Mouse (Mus musculus): ENCODE data around the gene Btbd16. TPM values are rescaled to one million over a fixed set of nuclear protein-coding genes. Genes with fewer than 3 reads are reported as not detected.

The Btbd16 gene
- polyA plus RNA-seq, 1 experiment from 2014 or later, result not detected

GRCm38 (mm10) chr7:130854684-130855292 is 80.9 kb downstream of the Btbd16 start:
- no peak overlapping the region for H3K4me2 ChIP-seq
- H3K27ac ChIP-seq, result no peak overlapping the region
- no peak for ATAC-seq (replicated peaks; ENCODE audit: low FRiP score)
- H3K9me3 ChIP-seq (replicated peaks), result no peaks in the 10 kb centered on the region
- no peak overlapping the region for H3K4me3 ChIP-seq (replicated peaks)
- peaks cover 15% of the 10 kb centered on the region for H3K4me1 ChIP-seq
- no peak overlapping the region for H3K9ac ChIP-seq
- 83% methylated on average over 4 of the region's 4 CpGs for WGBS
- no peaks in the 10 kb centered on the region for H3K36me3 ChIP-seq
- no peaks in the 10 kb centered on the region for H3K27me3 ChIP-seq

- H3K27ac ChIP-seq, result no peak overlapping the region
- H3K36me3 ChIP-seq, result no peaks in the 10 kb centered on the region
- H3K4me2 ChIP-seq, result no peak overlapping the region
- H3K4me1 ChIP-seq, result peaks cover 22% of the 10 kb centered on the region
- H3K9me3 ChIP-seq (replicated peaks), result no peaks in the 10 kb centered on the region
- no peaks in the 10 kb centered on the region for H3K27me3 ChIP-seq
- no peak overlapping the region for H3K9ac ChIP-seq
- no peak for ATAC-seq (replicated peaks; ENCODE audit: low FRiP score)
- no peak overlapping the region for H3K4me3 ChIP-seq (replicated peaks)
- 25% methylated on average over 3 of the region's 3 CpGs for WGBS
Measured at GRCm38 (mm10) chr7:130855681-130856080, 81.8 kb downstream of the Btbd16 start.

- Histone ChIP-seq H3K9me3 (replicated peaks) (no peaks in the 10 kb centered on the region), H3K4me3 (replicated peaks) (no peak overlapping the region), H3K27ac (no peak overlapping the region), H3K27me3 (0 out of 2 replicates have a peak, but pooled peaks cover 3% of the 10 kb centered on the region), H3K4me2 (no peak overlapping the region), H3K4me1 (peaks cover 44% of the 10 kb centered on the region), H3K36me3 (no peaks in the 10 kb centered on the region), H3K9ac (no peak overlapping the region)
- WGBS, result 68% methylated on average over 6 of the region's 6 CpGs
- ATAC-seq (replicated peaks; ENCODE audit: low FRiP score), result no peak
Measured at GRCm38 (mm10) chr7:130857973-130858372, 84.1 kb downstream of the Btbd16 start.

- Histone ChIP-seq H3K27ac (peak overlapping the region; percentile 75), H3K9me3 (replicated peaks) (no peaks in the 10 kb centered on the region), H3K9ac (no peak overlapping the region), H3K36me3 (no peaks in the 10 kb centered on the region), H3K4me2 (no peak overlapping the region), H3K4me3 (replicated peaks) (no peak overlapping the region), H3K27me3 (peaks cover 11% of the 10 kb centered on the region; the same call in 1 of the 2 replicates), H3K4me1 (peaks cover 50% of the 10 kb centered on the region)
- 44% methylated on average over 3 of the region's 5 CpGs for WGBS
- ATAC-seq (replicated peaks; ENCODE audit: low FRiP score), result no peak
Measured at GRCm38 (mm10) chr7:130859926-130860325, 86.1 kb downstream of the Btbd16 start.

GRCm38 (mm10) chr7:130860721-130861142 is 86.9 kb downstream of the Btbd16 start:
- ATAC-seq (replicated peaks; ENCODE audit: low FRiP score), result 0 out of 2 replicates have a peak, but pooled peaks have one; percentile 16
- Histone ChIP-seq H3K36me3 (no peaks in the 10 kb centered on the region), H3K4me2 (no peak overlapping the region), H3K4me3 (replicated peaks) (no peak overlapping the region), H3K27me3 (peaks cover 12% of the 10 kb centered on the region; the same call in 1 of the 2 replicates), H3K9ac (no peak overlapping the region), H3K9me3 (replicated peaks) (no peaks in the 10 kb centered on the region), H3K27ac (peak overlapping the region; percentile 75), H3K4me1 (peaks cover 52% of the 10 kb centered on the region)
- 40% methylated on average over 11 of the region's 11 CpGs for WGBS

GRCm38 (mm10) chr7:130862501-130862900 is 88.6 kb downstream of the Btbd16 start:
- H3K36me3 ChIP-seq, result no peaks in the 10 kb centered on the region
- H3K27me3 ChIP-seq, result peaks cover 12% of the 10 kb centered on the region; the same call in 1 of the 2 replicates
- no peak for ATAC-seq (replicated peaks; ENCODE audit: low FRiP score)
- H3K9ac ChIP-seq, result no peak overlapping the region
- H3K27ac ChIP-seq, result 0 out of 2 replicates have a peak overlapping the region, but pooled peaks have one; percentile 0
- peaks cover 56% of the 10 kb centered on the region for H3K4me1 ChIP-seq
- no peaks in the 10 kb centered on the region for H3K9me3 ChIP-seq (replicated peaks)
- H3K4me3 ChIP-seq (replicated peaks), result no peak overlapping the region
- H3K4me2 ChIP-seq, result no peak overlapping the region
- 49% methylated on average over 1 of the region's 1 CpGs for WGBS

GRCm38 (mm10) chr7:130864711-130865110 is 90.8 kb downstream of the Btbd16 start:
- Histone ChIP-seq H3K9ac (no peak overlapping the region), H3K27ac (no peak overlapping the region), H3K27me3 (peaks cover 12% of the 10 kb centered on the region; the same call in 1 of the 2 replicates), H3K4me1 (peaks cover 48% of the 10 kb centered on the region), H3K4me2 (peak overlapping the region; percentile 74; the same call in 1 of the 2 replicates), H3K9me3 (replicated peaks) (no peaks in the 10 kb centered on the region), H3K36me3 (no peaks in the 10 kb centered on the region), H3K4me3 (replicated peaks) (no peak overlapping the region)
- ATAC-seq (replicated peaks; ENCODE audit: low FRiP score), result no peak
- WGBS, result 79% methylated on average over 7 of the region's 7 CpGs

GRCm38 (mm10) chr7:130865613-130866591 is 92.0 kb downstream of the Btbd16 start, which contains the start of gene Plekha1:
Plekha1 (plus strand) TSS chr7:130865756.
- peak within 1 kb of the TSS; percentile 85 for H3K9ac ChIP-seq
- H3K36me3 ChIP-seq, result no peaks in the 10 kb centered on the region
- peaks cover 12% of the 10 kb centered on the region; the same call in 1 of the 2 replicates for H3K27me3 ChIP-seq
- peaks cover 49% of the 10 kb centered on the region for H3K4me1 ChIP-seq
- H3K4me2 ChIP-seq, result peak within 1 kb of the TSS; percentile 74
- peak within 1 kb of the TSS; percentile 90 for H3K4me3 ChIP-seq (replicated peaks)
- under 1% methylated on average over 89 of the region's 114 CpGs for WGBS
- H3K27ac ChIP-seq, result peak within 1 kb of the TSS; percentile 87
- ATAC-seq (replicated peaks; ENCODE audit: low FRiP score), result peak; percentile 98
- no peaks in the 10 kb centered on the region for H3K9me3 ChIP-seq (replicated peaks)

- ATAC-seq (replicated peaks; ENCODE audit: low FRiP score), result no peak
- peak overlapping the region; percentile 87 for H3K27ac ChIP-seq
- peaks cover 12% of the 10 kb centered on the region; the same call in 1 of the 2 replicates for H3K27me3 ChIP-seq
- H3K4me3 ChIP-seq (replicated peaks), result peak overlapping the region; percentile 90
- peak overlapping the region; percentile 74 for H3K4me2 ChIP-seq
- H3K36me3 ChIP-seq, result no peaks in the 10 kb centered on the region
- WGBS, result 1% methylated on average over 13 of the region's 13 CpGs
- H3K9me3 ChIP-seq (replicated peaks), result no peaks in the 10 kb centered on the region
- H3K4me1 ChIP-seq, result peaks cover 47% of the 10 kb centered on the region
- peak overlapping the region; percentile 85 for H3K9ac ChIP-seq
Measured at GRCm38 (mm10) chr7:130866640-130867039, 92.8 kb downstream of the Btbd16 start.

- Histone ChIP-seq H3K4me3 (replicated peaks) (peak overlapping the region; percentile 32), H3K9ac (0 out of 2 replicates have a peak overlapping the region, but pooled peaks have one; percentile 7), H3K36me3 (no peaks in the 10 kb centered on the region), H3K27ac (0 out of 2 replicates have a peak overlapping the region, but pooled peaks have one; percentile 27), H3K4me2 (peak overlapping the region; percentile 74), H3K4me1 (peaks cover 42% of the 10 kb centered on the region), H3K27me3 (peaks cover 10% of the 10 kb centered on the region; the same call in 1 of the 2 replicates), H3K9me3 (replicated peaks) (no peaks in the 10 kb centered on the region)
- ATAC-seq (replicated peaks; ENCODE audit: low FRiP score), result no peak
- 59% methylated on average over 3 of the region's 3 CpGs for WGBS
Measured at GRCm38 (mm10) chr7:130867256-130867655, 93.4 kb downstream of the Btbd16 start.

All from kidney, embryonic 15.5 days (tissue).